Mouse (Mus musculus) stomach, postnatal 0 days (tissue): ENCODE measurements at regions not wholly inside any gene's neighbourhood (a gene's known extent, or its start where the extent isn't known, plus 50 kb on each side); places are given as distances from the start of the nearest gene placed in this dataset.

Source experiments
- CTCF ChIP-seq: IDR thresholded peaks from 2 replicates; pipeline ENCODE4 v1.5.1; 2016; ENCODE audit warnings: antibody characterized with exemption, low read depth, mild to moderate bottlenecking, moderate library complexity
- EP300 ChIP-seq: optimal IDR thresholded peaks from 2 replicates; pipeline ENCODE3; 2016; ENCODE audit warnings: antibody characterized with exemption

- TF ChIP-seq CTCF (no peak), EP300 (no peak)
These were observed 83.2 kb upstream of the Gm6793 start for GRCm38 (mm10) chr8:112097883-112098635.
